Mouse (Mus musculus) MEL (cell line): ENCODE measurements at regions not wholly inside any gene's neighbourhood (a gene's known extent, or its start where the extent isn't known, plus 50 kb on each side); places are given as distances from the start of the nearest gene placed in this dataset.

Source experiments
- DNase-seq: peaks from one replicate; pipeline ENCODE4 v3.0.0; 2011; ENCODE audit warnings: low read depth, low spot score
- H3K27ac ChIP-seq: 2 replicates; pipeline ENCODE4 v1.5.1; 2012; ENCODE audit warnings: low read depth, mild to moderate bottlenecking, control low read depth, low read length, moderate library complexity; ENCODE audit not compliant: control insufficient read depth
- H3K27me3 ChIP-seq, 2 experiments: fragments of 150-350 bp in 1 of 2; sonication (generic) in 1 of 2; 2 replicates each; pipeline ENCODE4 v1.6.1; 2012; ENCODE audit warnings: low read length in 2 of 2, mild to moderate bottlenecking in 2 of 2, improper control_type of control experiment in 1 of 2, moderate library complexity in 1 of 2; ENCODE audit not compliant: insufficient read depth in 2 of 2, control insufficient read depth in 1 of 2
- H3K36me3 ChIP-seq, 2 experiments: 2 replicates each; pipeline ENCODE4 v1.6.1; 2012 to 2014; ENCODE audit warnings: low read length in 2 of 2, improper control_type of control experiment in 1 of 2, inconsistent platforms in 1 of 2, mild to moderate bottlenecking in 1 of 2; ENCODE audit not compliant: insufficient read depth in 2 of 2, control insufficient read depth in 1 of 2
- H3K4me1 ChIP-seq, 2 experiments: fragments of 150-350 bp in 1 of 2; sonication (generic) in 1 of 2; 2 replicates each; pipeline ENCODE4 v1.6.1; 2012; ENCODE audit warnings: low read length in 2 of 2, improper control_type of control experiment in 1 of 2, mild to moderate bottlenecking in 1 of 2; ENCODE audit not compliant: insufficient read depth in 2 of 2, control insufficient read depth in 1 of 2
- H3K4me3 ChIP-seq, 2 experiments: fragments of 150-350 bp in 1 of 2; sonication (generic) in 1 of 2; 2 replicates each; pipeline ENCODE4 v1.5.1; 2012; ENCODE audit warnings: low read depth in 2 of 2, low read length in 2 of 2, mild to moderate bottlenecking in 2 of 2, moderate library complexity in 2 of 2, control low read depth in 1 of 2, improper control_type of control experiment in 1 of 2; ENCODE audit not compliant: control insufficient read depth in 1 of 2, insufficient read depth in 1 of 2
- H3K79me2 ChIP-seq: 2 replicates; pipeline ENCODE4 v1.6.1; 2012; ENCODE audit warnings: mild to moderate bottlenecking, low read length, moderate library complexity; ENCODE audit not compliant: control insufficient read depth, poor library complexity, insufficient read depth
- H3K9ac ChIP-seq: 2 replicates; pipeline ENCODE4 v1.6.1; 2012; ENCODE audit warnings: low read depth, mild to moderate bottlenecking, control low read depth, low read length, moderate library complexity; ENCODE audit not compliant: control insufficient read depth, poor library complexity, severe bottlenecking
- H3K9me3 ChIP-seq: fragments of 150-350 bp; sonication (generic); replicated peaks from 2 replicates; pipeline ENCODE4 v1.6.1; 2012; ENCODE audit warnings: mild to moderate bottlenecking, low read length, improper control_type of control experiment, moderate library complexity; ENCODE audit not compliant: insufficient read depth
- CHD2 ChIP-seq: IDR thresholded peaks from 2 replicates; pipeline ENCODE4 v1.6.1; 2011; ENCODE audit warnings: low read length, improper control_type of control experiment
- E2F4 ChIP-seq: IDR thresholded peaks from 2 replicates; pipeline ENCODE4 v1.6.1; 2011; ENCODE audit warnings: low read depth, low read length, improper control_type of control experiment, borderline replicate concordance
- EP300 ChIP-seq, 2 experiments: IDR thresholded peaks; 2 replicates each; pipeline ENCODE4 v1.6.1; 2011; ENCODE audit warnings: improper control_type of control experiment in 2 of 2, low read length in 2 of 2, low read depth in 1 of 2, mild to moderate bottlenecking in 1 of 2
- ETS1 ChIP-seq: IDR thresholded peaks from 2 replicates; pipeline ENCODE4 v1.6.1; 2012; ENCODE audit warnings: low read depth, mild to moderate bottlenecking, inconsistent platforms, low read length, improper control_type of control experiment, moderate library complexity
- GABPA ChIP-seq: IDR thresholded peaks from 2 replicates; pipeline ENCODE4 v1.6.1; 2012; ENCODE audit warnings: low read depth, mild to moderate bottlenecking, inconsistent platforms, low read length, improper control_type of control experiment, moderate library complexity
- GATA1 ChIP-seq: IDR thresholded peaks from 2 replicates; pipeline ENCODE4 v1.6.1; 2011; ENCODE audit warnings: low read depth, low read length, improper control_type of control experiment
- JUND ChIP-seq: IDR thresholded peaks from 2 replicates; pipeline ENCODE4 v1.6.1; 2011; ENCODE audit warnings: low read depth, mild to moderate bottlenecking, improper control_type of control experiment, low read length
- MAX ChIP-seq: IDR thresholded peaks from 2 replicates; pipeline ENCODE4 v1.6.1; 2011; ENCODE audit warnings: low read length, improper control_type of control experiment
- NELFE ChIP-seq: IDR thresholded peaks from 2 replicates; pipeline ENCODE4 v1.6.1; 2011; ENCODE audit warnings: low read depth, low read length, improper control_type of control experiment
- NRF1 ChIP-seq: IDR thresholded peaks from 2 replicates; pipeline ENCODE4 v1.6.1; 2014; ENCODE audit warnings: low read depth, mild to moderate bottlenecking, inconsistent platforms, low read length, improper control_type of control experiment, moderate library complexity; ENCODE audit not compliant: poor library complexity, insufficient read depth, severe bottlenecking
- POLR2AphosphoS5 ChIP-seq: IDR thresholded peaks from 2 replicates; pipeline ENCODE4 v1.6.1; 2012; ENCODE audit warnings: low read depth, borderline replicate concordance, mild to moderate bottlenecking, inconsistent platforms, low read length, moderate library complexity, mixed read lengths
- TAL1 ChIP-seq: IDR thresholded peaks from 2 replicates; pipeline ENCODE4 v1.6.1; 2012; ENCODE audit warnings: mild to moderate bottlenecking, inconsistent platforms, low read length, moderate library complexity, mixed read lengths
- TBP ChIP-seq: IDR thresholded peaks from 2 replicates; pipeline ENCODE4 v1.8.0; 2011; ENCODE audit warnings: low read depth, low read length, improper control_type of control experiment
- UBTF ChIP-seq: IDR thresholded peaks from 2 replicates; pipeline ENCODE4 v1.6.1; 2012; ENCODE audit warnings: low read depth, mild to moderate bottlenecking, inconsistent platforms, low read length, improper control_type of control experiment, moderate library complexity, borderline replicate concordance; ENCODE audit not compliant: insufficient read depth
- USF1 ChIP-seq: IDR thresholded peaks from 2 replicates; pipeline ENCODE4 v1.6.1; 2014; ENCODE audit warnings: low read depth, mild to moderate bottlenecking, inconsistent platforms, low read length, improper control_type of control experiment, moderate library complexity
- ZKSCAN1 ChIP-seq: IDR thresholded peaks from 2 replicates; pipeline ENCODE4 v1.6.1; 2012; ENCODE audit warnings: low read depth, mild to moderate bottlenecking, inconsistent platforms, low read length, improper control_type of control experiment, moderate library complexity

DNA sequence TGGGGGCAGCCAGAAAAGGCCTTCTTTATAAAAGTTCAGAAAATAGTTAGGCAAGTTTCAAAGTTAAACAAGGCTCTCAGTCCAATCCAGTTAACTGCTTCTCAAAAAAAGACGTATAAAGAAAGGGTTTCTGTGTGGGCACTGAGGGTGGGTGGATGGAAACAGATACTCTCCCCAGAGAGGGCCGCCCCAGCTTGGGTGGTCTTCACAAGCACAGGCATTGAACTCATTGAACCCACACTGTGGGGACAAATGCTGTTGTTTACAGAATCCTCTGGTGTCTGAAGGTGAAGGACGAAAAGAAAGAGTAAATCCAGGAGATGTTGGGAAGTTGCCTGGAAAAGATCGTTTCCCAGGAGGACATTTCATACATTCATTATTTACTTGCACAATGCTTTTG, 253.9 kb downstream of the Trib2 start:
- Histone ChIP-seq H3K36me3 (no peaks in the 10 kb centered on the region), H3K27ac (no peak overlapping the region), H3K79me2 (no peaks in the 10 kb centered on the region), H3K9ac (no peak overlapping the region), H3K4me1 (no peaks in the 10 kb centered on the region), H3K27me3 (no peaks in the 10 kb centered on the region), H3K4me3 (no peak overlapping the region), H3K9me3 (no peaks in the 10 kb centered on the region)
- no peak for DNase-seq
- TF ChIP-seq ZKSCAN1 (no peak), TBP (no peak), POLR2AphosphoS5 (no peak), USF1 (no peak)

DNA sequence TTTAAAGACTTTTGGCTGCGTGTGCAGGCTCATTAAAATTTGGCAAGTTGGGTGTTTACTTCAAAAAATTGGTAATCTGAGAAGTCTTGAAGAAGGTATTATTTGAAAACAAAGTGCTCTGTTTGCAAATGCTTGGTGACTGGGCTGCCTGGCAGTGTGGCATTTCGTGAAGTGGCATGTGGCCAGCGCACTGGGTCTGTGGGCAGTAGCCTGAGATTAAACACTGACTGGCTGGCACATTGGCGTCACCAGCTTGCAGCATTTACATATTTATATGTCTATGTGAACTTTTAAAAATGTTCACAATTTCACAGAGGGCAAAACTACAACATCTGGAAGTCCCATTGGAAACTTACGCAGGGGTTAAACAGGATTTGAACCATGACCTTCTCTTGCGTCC, 261.3 kb downstream of the Trib2 start:
- no peak for TF ChIP-seq MAX
- TF ChIP-seq, all 39 proteins: peak for 0
- no peaks in the 10 kb centered on the region for H3K4me1 ChIP-seq

DNA sequence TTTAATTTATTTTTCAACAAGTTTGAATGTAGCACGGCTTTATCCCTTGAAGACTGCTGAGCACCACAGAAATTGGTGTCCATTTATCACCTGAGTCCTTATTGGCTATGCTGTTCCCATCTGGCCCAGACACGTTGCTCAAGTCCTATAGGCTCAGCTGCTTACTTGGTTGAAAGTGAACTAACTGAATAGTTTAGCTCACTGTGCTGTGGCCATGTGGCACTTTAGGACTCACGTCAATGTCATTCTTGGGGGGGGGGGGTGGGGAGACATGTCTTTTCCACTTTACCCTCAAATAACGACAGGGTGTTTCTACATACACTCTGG, 263.1 kb downstream of the Trib2 start:
- Histone ChIP-seq H3K9ac (no peak overlapping the region), H3K36me3 (no peaks in the 10 kb centered on the region), H3K4me3 (no peak overlapping the region), H3K79me2 (no peaks in the 10 kb centered on the region), H3K27ac (no peak overlapping the region), H3K9me3 (no peaks in the 10 kb centered on the region), H3K4me1 (no peaks in the 10 kb centered on the region), H3K27me3 (no peaks in the 10 kb centered on the region)
- DNase-seq = no peak
- no peak for TF ChIP-seq CHD2
- TF ChIP-seq TBP = no peak
- no peak for TF ChIP-seq EP300 (IDR thresholded peaks at IDR 0.05; ENCODE audit: low read depth in 1 of 2, low read length in 2 of 2)
- TF ChIP-seq JUND = no peak
- no peak for TF ChIP-seq UBTF
- no peak for TF ChIP-seq GATA1
- no peak for TF ChIP-seq NELFE
- no peak for TF ChIP-seq TAL1
- TF ChIP-seq GABPA = no peak
- TF ChIP-seq NRF1 = no peak
- no peak for TF ChIP-seq ETS1
- no peak for TF ChIP-seq E2F4

More for the DNA sequence above, 261.3 kb downstream of the Trib2 start:
- Histone ChIP-seq H3K27me3 (no peaks in the 10 kb centered on the region), H3K79me2 (no peaks in the 10 kb centered on the region), H3K9me3 (no peaks in the 10 kb centered on the region), H3K9ac (no peak overlapping the region), H3K27ac (no peak overlapping the region), H3K4me3 (no peak overlapping the region), H3K36me3 (no peaks in the 10 kb centered on the region)
- DNase-seq = no peak
